Mouse (Mus musculus): ENCODE results near the gene Pard3.

The Pard3 gene

DNA sequence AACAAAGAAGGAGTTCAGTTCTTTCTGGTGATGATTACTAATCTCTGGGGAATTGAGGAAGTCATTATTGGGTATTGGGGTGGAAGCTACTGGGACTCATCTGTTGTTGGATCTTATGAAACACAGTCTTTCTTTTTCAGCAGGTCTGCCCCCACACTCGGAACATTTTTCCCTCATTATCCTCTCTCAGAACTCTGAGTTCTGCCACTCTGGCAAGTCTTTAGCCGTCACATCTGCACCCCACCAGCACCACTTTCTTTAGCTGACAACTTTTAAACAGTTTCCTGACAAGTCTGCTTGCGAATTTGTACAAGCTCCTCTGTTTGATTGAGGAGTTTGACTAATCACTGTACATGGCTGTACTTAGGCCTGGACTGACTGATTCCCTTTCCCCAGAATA lies 118.4 kb downstream of the Pard3 start:
- DNase-seq (ENCODE audit: low spot score) = no peak

DNA sequence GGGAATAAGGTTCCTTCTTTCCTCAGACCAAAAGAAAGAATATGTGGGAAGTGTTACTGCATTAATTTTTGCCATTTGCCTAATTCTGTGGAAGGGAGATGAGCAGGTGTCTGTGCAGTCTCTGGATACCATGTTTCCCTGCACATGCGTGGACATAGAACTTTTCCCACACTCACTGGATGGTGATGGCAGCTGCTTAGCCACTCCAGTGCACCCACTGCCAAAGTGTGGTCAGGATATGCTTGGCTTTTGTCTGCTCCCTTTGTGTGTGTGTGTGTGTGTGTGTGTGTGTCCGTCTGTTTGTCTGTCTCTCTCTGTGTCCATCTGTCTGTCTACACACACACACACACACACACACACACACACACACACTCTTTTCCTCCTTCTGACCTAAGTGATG lies 119.8 kb downstream of the Pard3 start:
- no peak for DNase-seq (ENCODE audit: low spot score)

DNA sequence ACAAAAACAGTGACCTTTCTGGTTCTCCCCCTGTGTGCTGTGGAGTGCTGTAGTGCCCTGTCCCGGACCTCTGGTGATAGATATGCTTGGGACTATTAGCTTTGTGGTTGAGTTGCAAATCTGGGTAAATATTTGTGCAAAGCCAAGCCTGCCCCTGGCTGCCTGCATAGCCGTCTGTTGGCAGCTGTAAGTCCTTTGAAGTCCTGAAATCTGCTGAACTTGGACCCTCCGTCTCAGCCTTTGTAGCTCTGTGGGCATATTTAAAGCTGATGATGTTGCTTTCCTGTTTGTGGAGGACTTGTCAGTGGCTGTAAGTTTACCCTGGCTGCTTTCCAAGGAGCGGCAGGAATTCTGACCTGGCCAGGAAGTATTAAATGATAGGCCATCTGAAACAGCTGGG lies 120.3 kb downstream of the Pard3 start:
- DNase-seq (ENCODE audit: low spot score) = no peak

DNA sequence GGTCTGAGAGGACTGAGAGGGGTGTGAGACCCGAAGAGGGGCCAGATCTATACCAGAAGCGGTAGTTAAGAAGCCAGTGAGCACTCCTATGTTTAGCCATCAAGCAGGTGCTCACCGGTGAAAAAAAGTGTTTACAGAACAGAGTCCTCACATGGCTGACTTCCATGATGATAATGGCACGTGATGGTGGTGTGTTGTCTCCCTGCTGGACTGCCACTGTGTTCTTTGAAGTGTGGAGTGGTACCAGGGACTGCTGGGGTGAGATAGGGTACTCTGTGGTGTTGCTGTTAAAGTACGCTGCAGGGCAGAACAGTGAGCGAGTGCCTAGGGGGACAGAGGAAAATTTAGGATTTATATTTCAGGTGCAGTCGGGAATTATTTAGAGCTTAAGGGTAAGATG lies 122.2 kb downstream of the Pard3 start:
- DNase-seq (ENCODE audit: low spot score) = no peak

DNA sequence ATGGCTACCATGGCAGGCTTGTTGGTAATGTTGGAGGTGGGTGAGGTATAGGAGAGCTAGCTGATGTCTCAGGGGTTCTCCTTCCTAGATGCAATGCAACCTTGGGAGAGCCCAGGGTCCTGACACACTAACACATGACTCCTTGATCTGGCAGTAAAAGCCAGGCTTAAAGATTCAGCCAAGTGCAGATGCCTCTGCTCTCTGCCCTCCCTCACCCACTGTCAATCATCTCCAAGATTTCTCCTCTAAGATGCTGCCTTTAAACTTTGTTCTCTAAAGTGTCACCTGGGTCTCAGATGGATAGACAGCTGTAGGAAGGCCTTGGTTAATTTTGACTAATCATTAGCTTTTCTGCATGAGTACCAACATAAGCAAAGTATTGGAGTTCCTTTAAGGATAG lies 125.0 kb downstream of the Pard3 start:
- DNase-seq (ENCODE audit: low spot score) = no peak

DNA sequence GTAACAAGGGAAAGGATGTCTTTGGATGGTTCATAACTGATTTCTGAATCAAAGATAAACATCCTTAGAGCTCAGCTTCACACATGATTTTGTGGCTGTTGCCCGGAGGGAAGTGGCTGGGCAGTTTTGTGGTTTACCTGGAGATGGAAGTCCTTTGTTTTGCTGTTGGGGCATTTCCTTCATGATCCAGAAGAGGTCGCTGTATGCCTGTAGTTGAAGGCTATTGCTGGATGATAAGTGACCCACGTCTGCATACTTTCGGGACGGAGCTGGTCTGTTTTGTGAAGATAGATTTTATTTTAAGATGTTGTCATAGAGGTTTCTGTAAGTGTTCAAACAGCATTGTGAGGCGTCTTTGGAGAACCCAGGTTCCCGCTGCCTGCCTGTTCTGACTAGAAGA lies 126.7 kb downstream of the Pard3 start:
- DNase-seq (ENCODE audit: low spot score) = no peak

DNA sequence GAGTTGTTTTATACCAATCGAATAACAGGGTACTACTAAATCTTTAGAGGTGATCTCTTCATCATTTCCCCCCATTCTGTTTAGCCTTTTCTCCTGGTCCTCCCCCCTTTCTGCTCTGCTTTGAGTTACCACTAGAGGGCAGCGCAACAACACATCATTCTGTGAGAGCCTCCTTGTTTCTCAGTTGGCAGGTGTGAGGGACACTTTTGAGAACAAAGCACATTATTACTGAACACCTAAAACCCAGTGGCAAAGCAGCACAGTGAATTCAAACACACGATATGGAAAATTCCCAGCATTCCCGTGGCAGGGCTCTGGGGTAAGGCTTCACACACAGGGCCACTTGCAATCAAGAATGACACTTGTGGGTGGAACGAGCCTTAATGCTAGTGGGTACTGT lies 127.7 kb downstream of the Pard3 start:
- DNase-seq (ENCODE audit: low spot score) = no peak

DNA sequence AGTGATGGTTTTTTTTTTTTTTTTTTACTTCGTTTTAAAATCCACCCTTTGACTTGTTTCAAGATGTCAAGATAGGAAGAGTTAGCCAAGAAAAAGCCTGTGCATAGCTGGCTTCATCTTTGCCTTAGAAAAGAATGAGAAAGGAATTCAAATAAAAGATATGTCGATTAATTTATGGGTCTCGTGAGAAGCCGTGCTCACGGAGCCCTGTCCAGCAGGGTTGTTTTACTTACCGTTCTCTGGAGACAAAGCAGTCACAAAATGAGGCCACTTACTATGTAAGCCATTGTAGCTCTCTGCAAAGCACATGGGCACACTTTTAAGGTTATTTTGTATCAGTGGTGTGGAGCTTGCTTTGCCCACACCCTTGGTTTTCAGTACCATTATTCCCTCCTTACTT lies 128.1 kb downstream of the Pard3 start:
- DNase-seq (ENCODE audit: low spot score) = no peak

DNA sequence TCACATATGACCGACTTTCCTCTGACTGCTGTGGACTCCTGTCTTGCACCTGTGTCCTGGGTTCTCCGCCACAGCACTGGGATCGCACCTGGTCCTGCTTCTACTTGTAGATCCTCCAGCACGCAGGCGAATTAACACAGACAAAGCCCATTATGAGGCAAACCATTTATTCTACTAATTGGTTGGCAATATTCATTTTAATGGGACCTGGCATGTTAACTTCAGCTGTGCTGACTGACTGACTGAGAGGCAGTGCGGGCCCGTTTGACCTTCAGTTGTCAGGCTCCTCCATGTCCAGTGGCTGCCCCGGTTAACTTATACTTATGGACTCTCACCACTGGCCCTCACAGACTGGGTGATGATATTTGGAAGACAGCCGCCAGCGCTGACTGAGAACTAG lies 128.6 kb downstream of the Pard3 start:
- DNase-seq (ENCODE audit: low spot score) = no peak

DNA sequence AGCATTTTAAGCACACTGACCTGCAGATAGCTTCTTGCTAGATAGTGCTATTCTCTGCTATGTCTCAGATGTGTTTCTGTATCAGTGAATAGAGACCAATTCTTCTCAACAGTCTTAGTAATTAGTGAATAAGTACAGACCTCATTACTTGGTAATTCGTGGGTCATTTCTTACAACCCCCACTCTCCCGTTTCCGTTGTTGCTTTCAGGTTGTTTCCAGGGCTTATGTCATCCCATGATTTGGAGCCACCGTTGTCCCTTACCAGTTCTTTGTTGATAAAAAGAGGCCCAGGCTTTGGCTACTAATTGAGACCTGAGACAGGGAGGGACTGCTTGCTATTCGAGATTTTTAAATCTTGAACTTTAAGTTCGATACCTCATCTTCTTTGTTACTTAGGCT lies 129.7 kb downstream of the Pard3 start:
- no peak for DNase-seq (ENCODE audit: low spot score)

DNA sequence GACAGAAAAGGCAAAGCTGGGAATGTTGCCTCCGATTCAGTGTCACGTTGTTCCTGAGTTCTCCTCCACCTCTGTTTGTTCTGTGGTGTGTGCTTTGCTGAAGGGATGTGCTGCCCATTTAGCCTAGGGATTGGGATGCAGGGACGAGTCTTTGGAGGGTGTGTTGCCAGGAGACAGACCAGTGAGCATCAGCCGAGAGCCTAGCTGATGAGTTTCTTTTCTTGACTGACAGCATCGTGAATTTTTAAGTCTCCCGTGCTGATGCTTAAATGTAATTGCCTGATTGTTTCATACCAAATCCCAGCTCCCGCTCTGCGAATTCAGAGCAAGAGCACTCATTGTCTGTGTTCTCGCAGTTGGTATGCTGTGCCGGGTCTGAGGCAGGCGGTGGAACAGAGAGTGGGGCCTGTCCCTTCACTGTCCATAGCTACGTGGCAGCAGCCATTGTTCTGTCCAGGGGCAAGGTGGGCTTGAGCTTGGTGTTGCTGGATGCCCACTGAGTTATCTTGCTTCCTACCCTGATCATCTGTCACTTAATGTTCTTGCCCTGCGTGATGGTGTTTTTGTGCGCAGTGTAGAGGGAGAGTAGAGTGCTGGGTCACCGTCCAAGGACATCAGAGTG lies 131.2 kb downstream of the Pard3 start:
- DNase-seq (ENCODE audit: low spot score) = no peak

DNA sequence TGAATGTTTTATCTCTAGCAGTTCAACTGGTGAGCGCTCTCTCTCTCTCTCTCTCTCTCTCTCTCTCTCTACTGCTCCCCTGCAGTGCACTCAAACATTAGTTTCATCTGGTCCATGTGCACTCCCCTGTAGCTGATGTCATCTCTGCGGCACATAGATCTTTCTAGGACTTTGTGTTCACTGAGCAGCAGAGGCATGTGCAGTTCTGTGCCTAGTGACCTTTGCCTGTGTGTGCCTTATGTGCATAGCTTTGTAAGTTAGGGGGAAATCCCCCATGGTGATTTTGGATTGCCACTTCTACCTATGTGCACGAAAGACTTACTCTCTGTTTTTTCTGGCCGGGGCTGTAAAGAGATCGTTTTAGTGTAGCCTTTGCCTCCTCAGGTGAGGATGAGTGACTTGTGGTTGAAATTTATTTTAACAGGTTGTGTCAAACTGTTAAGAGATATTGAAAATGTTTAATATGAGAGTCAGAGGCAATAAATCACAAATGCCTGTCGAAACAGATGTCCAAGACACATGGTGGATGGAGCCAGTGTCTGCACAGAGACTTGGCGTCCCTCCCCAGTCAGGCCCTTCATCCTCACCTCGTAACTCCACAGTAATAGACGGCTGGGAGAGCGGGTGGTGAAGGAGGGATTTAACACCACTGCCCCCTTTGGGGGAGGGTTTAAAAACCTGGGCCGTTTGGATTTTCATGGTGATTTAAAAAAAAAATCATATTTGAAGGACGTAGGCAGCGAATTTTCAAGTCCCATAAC lies 133.0 kb downstream of the Pard3 start:
- no peak for DNase-seq (ENCODE audit: low spot score)

DNA sequence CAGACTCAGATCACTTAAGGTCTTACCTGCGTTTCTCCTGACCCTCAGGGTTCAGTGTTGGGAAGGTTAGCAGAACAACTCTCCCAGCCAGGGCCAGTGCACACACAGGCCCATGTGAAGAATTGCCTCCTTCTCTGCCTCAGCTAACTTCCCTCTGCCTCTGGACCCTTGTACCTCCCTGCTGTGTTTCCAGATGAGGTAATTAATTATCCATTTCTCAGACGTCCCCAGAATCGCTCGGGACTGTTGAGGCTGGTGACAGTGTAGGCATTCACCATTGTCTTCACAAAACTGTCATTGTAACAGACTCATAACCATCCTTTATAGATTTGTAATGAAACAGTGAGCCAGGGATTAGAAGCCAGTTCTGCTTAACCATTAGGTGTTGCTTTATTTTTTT lies 143.8 kb downstream of the Pard3 start:
- DNase-seq (ENCODE audit: low spot score) = no peak

DNA sequence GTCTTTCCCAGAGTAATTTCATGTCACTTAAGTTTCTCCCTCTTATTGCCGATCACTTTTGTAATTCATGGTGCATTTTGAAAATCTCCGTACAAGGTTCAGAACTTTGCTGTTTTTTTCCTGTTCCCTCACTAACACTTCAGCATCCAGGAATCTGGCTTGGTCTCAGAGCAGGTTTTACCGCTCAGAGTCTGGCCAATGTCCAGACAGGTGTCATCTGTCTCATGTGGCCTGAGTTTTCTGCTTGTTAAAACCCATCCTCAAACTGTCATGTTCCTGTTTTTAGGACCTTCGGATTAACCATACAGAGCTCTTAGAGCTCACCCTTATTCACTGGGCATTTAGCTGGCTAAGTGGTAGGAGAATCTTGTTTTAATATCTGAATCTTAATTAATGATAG lies 146.9 kb downstream of the Pard3 start:
- DNase-seq (ENCODE audit: low spot score) = no peak

DNA sequence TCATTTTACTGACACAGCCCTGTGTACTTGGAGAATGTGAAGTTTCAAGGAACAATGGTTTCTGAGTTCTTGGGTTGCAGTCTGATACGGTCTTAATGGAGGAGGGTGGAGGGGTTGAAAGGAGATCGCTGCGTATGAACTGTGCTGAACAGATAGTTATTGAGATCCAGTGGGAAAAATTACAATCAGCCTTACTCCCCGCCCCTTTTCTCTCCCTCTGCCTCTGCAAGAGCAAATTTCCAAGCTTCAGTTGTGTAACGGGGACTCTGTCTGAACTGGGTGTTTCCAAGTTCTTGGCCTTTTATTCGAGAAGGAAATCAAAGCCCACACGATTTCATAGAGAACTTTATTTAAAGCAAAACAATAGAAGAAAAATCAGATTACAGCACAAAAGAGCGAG lies 150.6 kb downstream of the Pard3 start:
- DNase-seq (ENCODE audit: low spot score) = no peak

DNA sequence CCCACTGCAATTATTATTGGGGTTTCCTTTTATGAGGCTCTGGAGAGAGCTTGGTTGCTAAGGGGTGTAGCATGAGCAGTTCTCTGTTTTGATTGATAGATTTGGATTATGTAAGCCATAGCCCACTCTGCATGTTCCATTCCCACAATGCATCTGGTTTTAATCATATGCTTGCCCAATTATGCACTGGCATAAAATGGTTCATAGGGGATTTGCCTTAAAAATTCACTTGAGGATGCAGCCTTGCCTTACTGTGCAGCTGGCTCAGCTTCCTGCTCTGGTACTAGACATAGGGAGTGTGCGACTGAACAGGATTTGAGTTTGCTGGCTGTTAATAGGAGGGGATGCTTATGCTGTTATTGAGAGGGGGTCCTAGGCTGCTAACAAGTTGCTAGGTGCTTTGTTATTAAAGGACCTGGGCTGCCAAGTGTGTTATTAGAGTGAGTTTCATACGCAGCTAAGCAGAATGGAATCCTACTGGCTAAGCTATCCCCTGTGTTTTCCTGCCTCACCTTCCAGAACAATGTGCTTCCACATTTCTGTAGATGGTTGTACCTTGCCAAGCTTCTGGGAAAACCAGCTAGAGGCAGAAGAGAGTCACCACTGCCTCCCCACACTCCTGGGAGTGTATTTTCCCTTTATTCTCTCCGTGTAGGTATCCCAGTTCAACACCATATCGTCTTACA lies 151.2 kb downstream of the Pard3 start:
- no peak for DNase-seq (ENCODE audit: low spot score)

DNA sequence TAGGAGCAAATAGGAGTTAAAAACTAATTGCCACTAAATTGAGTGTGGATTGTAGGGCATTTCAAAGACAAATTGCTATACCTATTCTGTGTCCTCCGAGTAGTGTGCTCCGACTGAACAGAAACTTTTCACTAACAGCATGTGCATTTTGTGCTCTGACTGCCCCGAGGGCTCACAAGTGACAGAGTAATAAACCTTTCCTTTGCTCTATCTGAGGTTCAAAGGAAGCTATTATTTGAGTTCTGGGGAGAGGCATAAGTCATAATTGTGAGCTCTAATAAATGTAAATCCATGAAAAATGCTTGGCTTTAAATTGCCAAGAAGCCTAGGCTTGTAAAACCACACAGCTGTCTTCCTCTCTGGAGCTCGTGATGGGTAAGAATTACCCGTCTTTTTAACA lies 156.5 kb downstream of the Pard3 start:
- DNase-seq (ENCODE audit: low spot score) = no peak

DNA sequence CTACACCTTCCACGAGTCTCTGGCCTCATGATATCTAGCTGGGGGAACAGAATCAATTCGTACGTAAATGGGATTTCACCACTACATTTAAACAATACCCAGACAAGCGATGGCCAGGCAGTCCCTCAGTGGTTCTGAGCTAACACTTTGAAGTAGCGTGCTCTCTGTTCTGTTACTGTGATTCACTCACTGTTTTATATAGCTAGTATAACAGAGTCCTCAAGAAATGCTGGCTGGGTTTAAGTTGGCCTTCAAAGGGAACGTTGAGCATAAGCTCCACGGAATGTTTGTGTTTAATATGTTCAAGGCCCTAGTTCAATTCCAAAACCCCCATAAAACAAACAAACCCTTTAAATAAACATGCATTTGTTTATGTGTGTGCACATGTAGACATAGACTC lies 156.9 kb downstream of the Pard3 start:
- no peak for DNase-seq (ENCODE audit: low spot score)

DNA sequence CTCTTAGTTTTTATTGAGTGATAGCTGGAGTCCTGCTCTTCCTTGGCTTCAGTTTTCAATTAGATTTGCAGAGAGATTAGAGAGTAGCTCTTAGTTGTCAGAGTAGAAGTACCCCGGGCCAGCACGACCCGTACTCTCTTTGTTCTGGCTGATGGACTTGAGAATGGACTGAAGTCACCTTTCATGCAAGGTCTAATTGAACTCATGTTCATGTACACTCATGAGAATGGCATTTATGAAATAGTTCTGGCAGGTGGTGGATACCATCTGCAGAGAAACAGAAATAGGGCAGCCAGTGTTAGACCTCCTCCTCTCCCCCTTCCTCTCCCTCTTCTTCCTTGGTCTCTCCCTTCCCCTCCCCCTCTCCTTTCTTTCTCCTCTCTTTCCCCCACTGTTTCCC lies 158.7 kb downstream of the Pard3 start:
- no peak for DNase-seq (ENCODE audit: low spot score)

DNA sequence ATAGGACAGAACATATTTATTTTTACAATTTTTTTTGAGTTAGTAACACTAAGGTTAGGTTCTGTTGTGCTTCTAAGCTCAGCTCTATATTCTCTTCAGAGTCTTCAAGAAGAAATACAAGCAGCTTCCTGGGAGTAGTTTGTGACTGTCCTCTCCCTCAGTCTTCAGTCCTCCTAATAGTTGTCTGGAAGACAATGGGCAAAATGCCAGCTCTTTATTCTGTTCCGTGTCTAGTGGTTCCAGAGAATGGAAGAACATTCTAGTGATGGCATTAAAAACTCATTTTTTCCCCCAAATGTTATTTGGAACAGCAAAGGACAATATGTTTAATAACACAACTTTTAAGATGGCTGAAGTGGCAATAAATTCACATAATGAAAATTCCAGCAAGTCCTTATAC lies 163.3 kb downstream of the Pard3 start:
- no peak for DNase-seq (ENCODE audit: low spot score)

DNA sequence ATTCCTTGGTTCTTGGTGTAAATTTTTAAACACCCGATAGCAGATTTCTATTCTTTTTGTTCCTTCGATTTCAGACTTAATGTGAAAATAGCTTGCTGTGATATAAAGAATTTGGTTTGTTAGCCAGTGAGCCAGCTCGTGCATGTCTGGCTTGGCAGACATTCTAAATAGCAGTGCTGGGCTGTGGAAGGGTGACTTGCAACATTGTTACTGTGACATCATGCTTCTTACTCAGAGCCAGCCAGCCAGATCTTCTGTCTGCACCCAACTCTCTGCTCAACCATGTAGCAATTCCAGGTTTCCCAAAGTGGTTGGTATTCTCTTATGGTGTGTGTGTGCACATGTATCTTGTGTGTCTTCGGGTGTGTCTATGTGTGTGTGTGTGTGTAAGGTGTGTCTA lies 163.7 kb downstream of the Pard3 start:
- no peak for DNase-seq (ENCODE audit: low spot score)

DNA sequence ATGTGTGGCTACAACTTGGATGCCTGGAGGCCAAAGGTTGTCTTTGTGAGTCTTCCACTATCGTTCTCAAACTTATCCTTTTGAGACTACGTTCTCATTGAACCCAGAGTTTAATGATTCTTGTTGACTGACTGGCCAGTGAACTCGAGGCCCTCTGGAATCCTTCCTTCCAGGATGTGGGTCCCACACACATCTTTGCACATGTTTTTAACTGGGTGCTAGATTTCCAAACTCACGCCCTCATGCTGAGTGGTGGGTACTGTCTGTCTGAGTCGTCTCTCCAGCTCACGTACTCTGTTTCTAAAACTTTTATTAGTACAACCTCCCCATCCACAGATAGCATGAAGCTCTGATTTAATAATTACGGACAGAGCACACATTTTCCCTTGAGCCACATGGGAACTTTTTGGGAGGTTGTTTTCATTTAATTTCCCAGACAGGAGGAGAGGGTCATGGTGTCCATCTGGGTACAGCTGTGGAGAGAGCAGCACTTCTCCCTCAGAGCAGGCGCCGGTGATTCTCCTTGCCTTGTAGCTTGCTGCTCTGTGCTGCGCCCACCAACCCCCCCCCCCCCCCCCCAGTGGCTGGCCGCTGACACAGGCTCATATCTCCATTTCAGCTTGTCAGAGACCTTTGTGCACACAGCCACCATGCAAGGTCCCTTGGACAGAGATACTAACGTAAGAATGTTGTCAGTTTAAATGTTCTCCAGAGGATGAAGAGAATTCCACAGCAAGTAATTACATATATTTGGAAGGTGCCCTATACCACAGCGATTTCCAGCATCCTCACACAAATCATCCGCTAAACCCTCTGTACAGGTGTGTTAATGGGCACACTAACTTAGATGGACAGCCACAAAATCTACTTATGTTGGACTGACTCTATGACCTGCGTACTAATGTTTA lies 165.9 kb downstream of the Pard3 start:
- DNase-seq (ENCODE audit: low spot score) = no peak

DNA sequence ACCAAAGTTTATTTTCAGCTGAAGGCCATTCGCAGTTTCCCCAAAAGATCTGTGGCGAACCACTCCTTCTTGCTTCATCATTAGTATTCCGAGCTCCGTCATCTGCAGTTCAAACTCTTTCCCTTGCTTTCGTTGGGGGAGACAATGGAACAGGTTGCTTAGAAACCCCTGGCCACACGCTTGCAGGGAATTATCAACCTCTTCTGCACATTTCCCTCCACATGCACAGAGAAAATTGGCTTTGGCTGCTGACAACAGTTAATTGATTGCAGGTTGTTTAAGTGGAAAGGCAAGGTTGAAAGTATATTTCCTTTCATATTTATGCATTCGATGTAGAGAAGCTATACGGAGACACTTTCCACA lies 166.5 kb downstream of the Pard3 start:
- no peak for DNase-seq (ENCODE audit: low spot score)

Data from ovary, postnatal 10 days (tissue).